Mouse (Mus musculus) thymus, adult 18-20 months (tissue): ENCODE data around the gene P4ha2.

Experiments used
- DNase-seq, 2 experiments: peaks; one replicate each; pipeline ENCODE4 v3.0.0; 2022; ENCODE audit warnings: mixed read lengths in 2 of 2

P4ha2 gene

DNA sequence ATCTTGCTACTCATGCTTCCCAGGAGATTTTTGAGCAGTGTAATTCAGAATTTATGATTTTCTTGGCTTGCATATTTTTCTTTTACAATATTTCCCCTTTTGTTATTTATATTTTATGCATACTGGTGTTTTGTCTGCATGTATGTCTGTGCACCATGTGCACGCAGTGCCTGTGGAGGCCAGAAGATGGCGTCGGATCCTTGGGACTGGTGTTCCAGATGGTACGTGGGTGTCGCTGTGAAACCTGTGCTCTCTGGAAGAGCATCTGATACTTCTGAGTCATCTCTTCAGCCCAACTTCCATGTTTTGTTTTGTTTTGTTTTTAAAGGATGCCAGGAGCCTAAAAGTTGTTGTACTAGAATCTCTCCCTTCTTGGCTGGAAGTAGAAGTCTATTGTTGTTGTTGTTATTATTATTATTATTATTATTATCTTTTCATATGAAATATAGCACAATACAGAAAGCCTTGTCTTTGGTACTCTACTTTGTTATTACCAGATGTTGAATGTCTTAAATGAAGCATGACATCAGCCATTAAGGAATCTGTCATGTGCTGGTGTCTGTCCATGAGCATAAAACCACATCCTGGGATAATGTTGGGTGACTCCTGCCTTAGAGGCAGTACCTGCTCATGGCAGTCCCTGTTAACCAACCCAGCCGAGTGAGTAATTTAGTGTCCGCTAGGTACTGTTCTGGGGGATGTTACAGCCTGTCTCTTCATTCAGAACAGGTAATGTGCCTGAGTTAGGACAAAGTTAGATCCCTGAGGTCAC is 41.5 kb downstream of the P4ha2 start:
- no peak for DNase-seq

- DNase-seq = peak; percentile 24 to 39
Measured at GRCm38 (mm10) chr11:54144886-54145285, 45.0 kb downstream of the P4ha2 start.

DNA sequence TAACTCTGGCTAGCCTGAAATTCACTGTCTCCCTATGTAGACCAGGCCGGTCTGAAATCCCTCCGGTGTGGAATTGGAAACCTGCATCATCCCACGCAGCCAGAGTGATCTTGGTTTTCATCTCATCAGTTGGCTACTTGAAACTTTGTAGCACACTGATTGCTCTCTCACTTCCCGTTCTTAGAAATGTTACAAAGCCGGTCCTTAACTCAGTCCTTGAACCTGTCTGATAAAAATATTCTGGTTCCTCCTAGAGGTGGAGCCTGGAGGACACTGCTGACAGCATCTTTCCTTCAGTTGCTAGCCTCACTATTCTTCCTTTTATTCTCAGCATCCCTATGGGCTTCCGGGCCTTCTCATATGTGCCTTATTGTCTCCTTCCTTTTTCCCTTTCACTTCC is 46.1 kb downstream of the P4ha2 start:
- no peak for DNase-seq

GRCm38 (mm10) chr11:54149791-54150465 is 50.0 kb downstream of the P4ha2 start:
- no peak for DNase-seq

DNA sequence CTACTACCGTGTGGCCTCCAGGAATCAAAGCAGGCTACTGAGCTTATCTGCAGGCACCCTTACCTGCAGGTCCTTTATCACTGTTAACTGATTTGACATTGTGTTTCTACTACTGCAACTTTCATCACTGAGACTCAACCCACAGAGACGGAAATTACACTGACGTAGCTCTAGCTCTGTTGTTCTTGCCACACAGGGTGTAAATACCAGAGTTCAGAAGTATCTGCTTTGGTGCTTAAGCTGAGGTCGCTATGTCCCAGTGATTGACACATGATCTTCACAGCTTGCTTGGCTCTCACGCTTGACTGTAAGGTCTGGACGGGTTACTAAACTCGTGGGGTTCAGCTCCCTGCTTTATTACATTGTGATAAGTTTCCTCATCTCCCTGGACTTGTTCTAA is 51.2 kb downstream of the P4ha2 start:
- no peak for DNase-seq

- DNase-seq = no peak
Measured at GRCm38 (mm10) chr11:54152957-54153356, 53.1 kb downstream of the P4ha2 start.

DNA sequence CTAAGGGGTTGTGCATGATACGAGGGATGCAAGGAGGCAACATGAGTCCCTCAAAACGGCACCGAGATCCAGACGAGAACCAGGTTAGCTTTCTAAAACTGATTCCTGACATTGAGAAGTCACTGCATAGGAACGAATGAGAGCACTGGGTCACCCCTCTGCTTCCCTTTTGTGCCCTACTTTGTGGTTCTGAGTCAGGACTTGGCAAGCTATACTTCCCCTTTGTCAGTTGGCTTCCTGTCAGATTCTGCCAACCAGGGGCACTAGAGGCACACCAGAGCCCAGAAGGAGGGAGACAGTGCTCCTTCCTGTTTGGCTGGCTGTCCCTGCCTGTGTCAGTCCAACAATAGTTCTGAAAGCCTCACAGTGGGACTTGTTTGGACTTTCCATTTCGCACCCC is 56.0 kb downstream of the P4ha2 start:
- DNase-seq = peak; percentile 52 to 75

DNA sequence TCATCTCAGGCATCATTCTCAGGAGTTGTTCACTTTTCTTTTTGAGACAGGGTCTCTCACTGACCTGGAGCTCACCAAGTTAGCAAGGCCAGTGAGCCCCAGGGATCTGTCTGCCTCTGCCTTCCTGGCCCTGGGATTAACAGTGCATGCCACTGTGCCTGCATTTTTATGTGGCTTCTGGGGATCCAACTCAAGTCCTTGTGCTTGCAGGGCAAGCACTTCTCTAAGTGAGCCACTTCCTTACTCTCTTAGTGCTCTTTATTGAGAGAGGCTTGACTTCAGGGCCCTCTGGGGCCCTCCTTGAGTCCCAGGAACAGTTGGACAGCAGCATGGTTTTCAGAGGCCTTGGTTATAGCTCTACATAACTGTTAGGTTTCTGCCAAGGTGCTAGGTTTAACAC is 56.6 kb downstream of the P4ha2 start:
- no peak for DNase-seq

DNA sequence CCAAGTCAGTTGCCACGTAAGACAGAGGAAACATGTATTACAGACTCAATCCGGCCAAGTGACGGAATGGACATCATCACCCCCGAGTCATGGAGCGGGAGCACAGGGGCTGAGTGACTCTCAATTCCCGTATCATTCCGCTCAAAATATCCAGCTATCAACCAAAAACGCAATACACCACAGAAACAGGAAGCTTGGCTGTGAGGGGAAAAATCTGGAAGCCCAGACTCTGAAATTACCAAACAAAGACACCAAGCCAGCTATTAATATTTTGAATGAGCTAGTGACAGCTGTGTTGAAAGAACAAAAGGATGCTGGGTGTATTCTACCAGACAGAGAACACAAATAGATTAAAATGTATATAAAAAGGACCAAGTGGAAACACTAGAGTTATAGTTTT is 57.7 kb downstream of the P4ha2 start:
- DNase-seq = no peak

DNA sequence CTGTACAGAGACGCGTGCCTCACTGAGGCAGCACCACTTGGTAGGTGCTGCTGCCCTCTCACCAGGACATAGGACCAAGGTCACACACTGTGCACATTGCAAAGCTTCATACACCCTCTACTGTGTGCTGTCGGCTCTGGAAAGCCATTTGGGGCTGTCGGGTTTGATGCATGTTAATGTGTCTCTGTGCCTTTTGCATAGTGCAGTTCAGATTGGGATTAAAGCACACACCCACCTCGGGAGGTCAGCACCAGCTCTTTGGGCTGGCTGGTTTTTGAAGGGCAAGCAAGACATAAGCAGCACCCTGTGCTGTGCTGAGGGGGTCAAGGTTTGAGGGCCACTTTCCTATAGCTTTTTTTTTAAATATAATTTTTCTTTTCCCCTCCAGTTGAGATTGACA is 60.5 kb downstream of the P4ha2 start:
- DNase-seq = no peak

DNA sequence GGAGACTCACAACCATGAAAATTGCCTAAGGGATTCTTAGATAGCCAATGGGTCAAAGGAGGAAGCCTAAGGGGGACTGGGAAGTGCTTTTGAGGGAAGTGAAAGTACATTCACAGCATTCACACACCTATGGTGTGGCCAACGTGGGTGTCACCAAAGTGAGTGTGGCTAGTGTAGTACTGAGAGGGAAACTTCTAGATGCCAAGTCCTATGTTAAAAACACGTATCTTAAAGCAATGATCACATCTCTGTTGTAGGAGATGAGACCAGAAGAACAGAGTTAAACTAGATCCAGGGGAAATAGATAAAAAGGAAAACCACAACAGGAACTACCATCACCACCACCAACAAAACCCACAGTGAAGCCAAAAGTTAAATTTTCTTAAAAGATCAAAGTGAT is 61.0 kb downstream of the P4ha2 start:
- no peak for DNase-seq

- no peak for DNase-seq
Measured at GRCm38 (mm10) chr11:54161514-54161913, 61.6 kb downstream of the P4ha2 start.

- peak in 1 of 2 experiments; percentile 18 for DNase-seq
Measured at GRCm38 (mm10) chr11:54162968-54163367, 63.1 kb downstream of the P4ha2 start.

DNA sequence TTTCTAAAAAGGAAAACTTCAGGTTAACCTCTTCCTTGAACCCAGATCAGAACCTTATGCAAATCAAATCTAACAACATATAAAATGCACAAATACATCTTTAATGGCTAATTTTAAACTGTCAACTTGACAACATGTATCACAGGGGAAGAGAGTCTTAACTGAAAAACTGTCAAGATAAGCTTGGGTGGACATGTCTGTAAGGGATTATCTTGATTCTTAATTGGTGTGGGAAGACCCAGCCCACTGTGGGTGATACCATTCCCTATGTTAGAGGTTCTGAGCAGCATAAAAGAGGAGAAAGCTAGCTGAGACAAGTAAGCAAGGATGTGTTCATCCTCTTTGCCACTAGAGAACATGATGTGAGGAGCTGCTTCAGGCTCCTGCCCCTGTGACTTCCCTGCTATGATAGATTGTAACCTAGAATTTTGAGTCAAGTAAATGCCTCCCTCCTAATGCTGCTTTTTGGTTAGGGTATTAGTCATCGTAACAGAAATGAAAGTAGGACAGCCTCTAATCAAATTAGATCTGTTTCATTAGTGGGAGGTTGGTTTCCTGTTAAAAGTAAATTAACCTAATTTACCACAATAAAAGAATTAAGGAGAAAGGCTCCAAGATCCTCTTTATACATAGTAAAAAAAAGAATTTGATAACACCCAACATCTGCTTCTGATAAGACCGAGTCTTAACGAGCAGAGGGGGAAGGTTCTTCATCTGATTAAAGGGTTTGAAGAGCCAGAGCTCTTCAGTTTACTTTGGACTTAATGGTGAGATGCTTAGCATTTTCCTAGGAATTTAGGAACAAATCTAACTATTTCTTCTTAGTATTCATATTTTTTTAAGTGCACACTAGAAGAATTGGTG is 69.8 kb downstream of the P4ha2 start:
- no peak for DNase-seq

DNA sequence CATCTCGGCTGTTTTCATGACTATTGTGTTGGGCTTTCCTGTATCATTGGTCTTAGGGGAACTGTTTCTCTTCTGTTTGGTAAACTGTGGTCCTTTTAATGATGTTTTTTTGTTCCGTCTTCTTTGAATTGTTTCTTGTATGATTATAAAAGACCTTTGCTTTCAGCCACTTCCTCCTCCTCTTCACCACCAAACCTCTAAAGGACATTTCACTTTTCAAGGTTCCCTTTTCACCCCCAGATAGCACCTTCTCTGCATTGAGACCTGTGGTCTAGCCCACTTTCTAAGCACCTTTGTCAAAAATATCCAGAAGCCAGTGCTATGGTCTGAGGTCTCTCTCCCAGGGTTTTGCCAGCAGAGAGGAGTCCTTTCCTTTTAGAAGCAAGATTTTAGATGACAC is 71.3 kb downstream of the P4ha2 start:
- no peak for DNase-seq

- DNase-seq = no peak
Measured at GRCm38 (mm10) chr11:54174226-54174625, 74.3 kb downstream of the P4ha2 start.

DNA sequence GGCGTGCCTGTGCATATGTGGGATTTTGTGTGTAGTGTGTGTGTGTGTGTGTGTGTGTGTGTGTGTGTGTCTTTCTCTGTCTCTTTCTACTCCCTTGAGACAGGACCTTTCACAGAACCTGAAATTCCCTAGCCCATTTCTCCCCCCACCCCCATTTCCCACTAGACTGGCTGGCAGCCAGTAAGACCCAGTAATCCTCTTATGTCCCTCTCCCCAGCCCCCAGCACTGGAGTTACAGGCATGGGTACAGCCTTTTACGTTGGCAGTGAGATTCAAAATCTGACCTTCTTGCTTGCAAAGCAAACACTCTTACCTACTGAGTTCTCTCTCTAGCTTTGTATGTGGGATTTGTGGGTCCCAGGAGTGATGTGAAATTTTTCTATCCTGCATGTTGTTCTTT is 75.0 kb downstream of the P4ha2 start:
- DNase-seq = no peak
